ENCODE assay signal across 8 mouse cellular contexts in the genomic region with DNA sequence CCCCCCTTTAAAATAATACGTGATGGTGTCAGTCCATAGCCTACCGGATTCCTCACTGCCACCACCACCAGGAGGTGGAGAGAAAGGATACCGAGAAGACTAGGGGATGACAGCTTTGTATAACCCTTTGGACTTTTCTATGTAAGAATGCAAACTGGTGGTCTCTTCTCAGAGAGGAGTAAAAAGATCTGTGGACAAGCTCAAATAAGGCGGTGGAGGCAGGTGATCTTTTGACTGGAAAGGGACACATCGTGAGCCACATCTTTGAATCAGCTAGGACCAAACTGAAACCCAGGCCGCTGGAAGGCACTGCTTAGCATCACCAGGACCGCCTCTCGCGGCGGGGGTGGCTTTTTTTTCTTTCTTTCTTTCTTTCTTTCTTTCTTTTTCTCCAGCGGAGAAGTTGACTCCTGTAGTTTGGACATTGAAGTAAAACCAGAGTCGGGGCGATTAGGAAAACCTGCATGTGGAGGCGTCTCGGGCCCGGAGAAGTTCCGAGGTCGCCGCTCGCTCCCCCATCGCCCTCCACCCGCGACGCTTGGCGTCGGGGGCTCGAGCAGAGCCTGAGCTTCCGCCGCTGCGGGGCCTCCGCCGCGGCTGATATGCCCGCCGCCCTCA. TPM values are rescaled to one million over a fixed set of nuclear protein-coding genes. Genes with fewer than 3 reads are reported as not detected.
DNase-seq lines count a peak whose midpoint lies in the region; ATAC-seq and TF ChIP-seq lines count a peak whose summit lies in the region.

No protein-coding gene starts in this region.

- peak overlapping the region; percentile 96 for H3K9ac ChIP-seq in kidney, embryonic 14.5 days (ENCODE audit: low read depth, low read length)
- peak overlapping the region; percentile 96 for H3K9ac ChIP-seq in liver, embryonic 16.5 days (ENCODE audit: low read depth, low read length)
- H3K9ac ChIP-seq in neural tube, embryonic 12.5 days, result peak overlapping the region; percentile 93

- TF ChIP-seq POLR2A in cerebellum, adult 2 months (IDR thresholded peaks at IDR 0.05; ENCODE audit: borderline replicate concordance, insufficient read depth, low read length), result no peak

- H3K36me3 ChIP-seq in kidney, embryonic 14.5 days (ENCODE audit: control insufficient read depth, insufficient read depth, low read length), result no peaks in the 10 kb centered on the region
- H3K36me3 ChIP-seq in liver, embryonic 16.5 days (ENCODE audit: control insufficient read depth, insufficient read depth), result no peaks in the 10 kb centered on the region
- no peaks in the 10 kb centered on the region for H3K36me3 ChIP-seq in neural tube, embryonic 12.5 days

- peak overlapping the region; percentile 47 for H3K4me2 ChIP-seq in kidney, embryonic 14.5 days (replicated peaks; ENCODE audit: low read depth, low read length)
- peak overlapping the region; percentile 88 for H3K4me2 ChIP-seq in liver, embryonic 16.5 days (ENCODE audit: low read depth, low read length)
- H3K4me2 ChIP-seq in neural tube, embryonic 12.5 days (replicated peaks), result peak overlapping the region; percentile 69

- H3K27me3 ChIP-seq in cerebellum, adult 2 months (ENCODE audit: control insufficient read depth, insufficient read depth, low read length), result no peaks in the 10 kb centered on the region
- no peaks in the 10 kb centered on the region for H3K27me3 ChIP-seq in kidney, embryonic 14.5 days (ENCODE audit: control insufficient read depth, insufficient read depth, low read length)
- H3K27me3 ChIP-seq in liver, embryonic 16.5 days (ENCODE audit: control insufficient read depth, insufficient read depth, low read depth, low read length), result no peaks in the 10 kb centered on the region
- no peaks in the 10 kb centered on the region for H3K27me3 ChIP-seq in neural tube, embryonic 12.5 days (replicated peaks)

- H3K4me3 ChIP-seq in cerebellum, adult 2 months (replicated peaks; ENCODE audit: insufficient read depth, low read depth, low read length), result peak overlapping the region; percentile 66
- H3K4me3 ChIP-seq in kidney, embryonic 14.5 days (ENCODE audit: low read length), result peak overlapping the region; percentile 94
- H3K4me3 ChIP-seq in liver, embryonic 16.5 days (ENCODE audit: low read depth, low read length), result peak overlapping the region; percentile 98
- H3K4me3 ChIP-seq in neural tube, embryonic 12.5 days, result peak overlapping the region; percentile 96

- peak; percentile 5 to 28 for DNase-seq in urinary bladder, postnatal 36 days (ENCODE audit: low spot score in 2 of 2)
- DNase-seq in urinary bladder, postnatal 4 days (ENCODE audit: low spot score in 2 of 2), result no peak
- peak in 1 of 2 experiments; percentile 41 for DNase-seq in cerebellum, adult 2 months
- peak; percentile 60 for DNase-seq in thymus, postnatal 4 days

- no peaks in the 10 kb centered on the region for H3K9me3 ChIP-seq in kidney, embryonic 14.5 days (ENCODE audit: control insufficient read depth, low read length)
- no peaks in the 10 kb centered on the region for H3K9me3 ChIP-seq in liver, embryonic 16.5 days (replicated peaks; ENCODE audit: control insufficient read depth, low read length)
- H3K9me3 ChIP-seq in neural tube, embryonic 12.5 days, result no peaks in the 10 kb centered on the region

- H3K4me1 ChIP-seq in cerebellum, adult 2 months (ENCODE audit: control insufficient read depth, insufficient read depth, low read length), result peaks cover 3% of the 10 kb centered on the region; the same call in 1 of the 2 replicates
- H3K4me1 ChIP-seq in kidney, embryonic 14.5 days (ENCODE audit: control insufficient read depth, insufficient read depth, low read length), result peaks cover 10% of the 10 kb centered on the region; the same call in 1 of the 2 replicates
- peaks cover 3% of the 10 kb centered on the region for H3K4me1 ChIP-seq in liver, embryonic 16.5 days (ENCODE audit: control insufficient read depth, low read depth, low read length)
- H3K4me1 ChIP-seq in neural tube, embryonic 12.5 days, result peaks cover 11% of the 10 kb centered on the region; the same call in 1 of the 2 replicates

- WGBS in cerebellum, adult 2 months, result under 1% methylated on average over 35 of the region's 35 CpGs
- WGBS in kidney, embryonic 14.5 days, result under 1% methylated on average over 35 of the region's 35 CpGs
- under 1% methylated on average over 33 of the region's 35 CpGs for WGBS in liver, embryonic 16.5 days (ENCODE audit: insufficient replicate concordance)
- under 1% methylated on average over 35 of the region's 35 CpGs for WGBS in neural tube, embryonic 12.5 days

- H3K27ac ChIP-seq in cerebellum, adult 2 months (ENCODE audit: insufficient read depth, low read length), result peak overlapping the region; percentile 52; the same call in 1 of the 2 replicates
- H3K27ac ChIP-seq in kidney, embryonic 14.5 days (ENCODE audit: low read depth, low read length), result peak overlapping the region; percentile 93
- peak overlapping the region; percentile 93 for H3K27ac ChIP-seq in liver, embryonic 16.5 days (ENCODE audit: low read length)
- H3K27ac ChIP-seq in neural tube, embryonic 12.5 days, result peak overlapping the region; percentile 87

- no peak for TF ChIP-seq CTCF in cerebellum, adult 2 months (IDR thresholded peaks at IDR 0.05; ENCODE audit: borderline replicate concordance, insufficient read depth, low read depth, low read length)

- ATAC-seq in frontal cortex, adult (ENCODE audit: low TSS enrichment), result peak; percentile 51
- no peak for ATAC-seq in kidney, embryonic 14.5 days (ENCODE audit: low FRiP score, low TSS enrichment)
- ATAC-seq in liver, embryonic 16.5 days (ENCODE audit: low read depth), result no peak
- no peak for ATAC-seq in neural tube, embryonic 12.5 days (ENCODE audit: low FRiP score, low read depth)

RNA-seq across cellular contexts. Expression of gene Kpna4, which starts 0.9 kb away (rescaled TPM):
- 31.0 and 31.4 TPM in 2 replicates for polyA plus RNA-seq in cerebellum, adult 2 months (2012; rRNA removed)
- 27.6 and 41.6 TPM in 2 replicates for polyA plus RNA-seq in kidney, embryonic 14.5 days (2014; fragmentation: Nextera tagmentation; extraction: Ambion mirVana)
- polyA plus RNA-seq in liver, embryonic 16.5 days (2015; fragmentation: Nextera tagmentation; extraction: Ambion mirVana), result 8.5 and 8.6 TPM in 2 replicates
- 48.7 and 53.5 TPM in 2 replicates for polyA plus RNA-seq in neural tube, embryonic 12.5 days (2016; fragmentation: Nextera tagmentation; extraction: Ambion mirVana)

Comparison
In these comparisons a context has a peak if more than half of its experiments do, and no peak if none do; other contexts are left out.
1. DNase-seq: peak in urinary bladder, postnatal 36 days (2 of 2) and thymus, postnatal 4 days (single experiment); none in urinary bladder, postnatal 4 days (0 of 2).
2. Peak in every context shown above with its lines, with median percentiles within 50 percentile points of each other: H3K27ac ChIP-seq, H3K4me3 ChIP-seq, H3K4me2 ChIP-seq and H3K9ac ChIP-seq.